Mouse (Mus musculus) midbrain, postnatal 0 days (tissue): ENCODE measurements around the gene C9orf72. TPM values are rescaled to one million over a fixed set of nuclear protein-coding genes. Genes with fewer than 3 reads are reported as not detected.
A peak's percentile ranks its signal among the peaks of the same experiment; 100 is the strongest.

ENCODE experiments used
- ATAC-seq: fragments of 200-750 bp; cut with Nextera tagmentation; 2 replicates; pipeline ENCODE4 v1.8.0; 2017; ENCODE audit warnings: moderate number of reproducible peaks, mild to moderate bottlenecking, moderate TSS enrichment, moderate library complexity; ENCODE audit not compliant: low FRiP score
- DNase-seq: peaks from one replicate; pipeline ENCODE4 v3.0.0-alpha.2; 2015; ENCODE audit warnings: low spot score
- H3K27ac ChIP-seq: fragments of 300-500 bp; sonication (generic); 2 replicates; pipeline ENCODE4 v1.5.1; 2014; ENCODE audit warnings: low read depth, mild to moderate bottlenecking, low read length, mixed read lengths
- H3K27me3 ChIP-seq: fragments of 300-500 bp; sonication (generic); 2 replicates; pipeline ENCODE4 v1.6.1; 2014; ENCODE audit warnings: low read length, control low read depth, mixed read lengths; ENCODE audit not compliant: insufficient read depth
- H3K36me3 ChIP-seq: fragments of 300-500 bp; sonication (generic); 2 replicates; pipeline ENCODE4 v1.6.1; 2014; ENCODE audit warnings: low read length, control low read depth, mixed read lengths; ENCODE audit not compliant: insufficient read depth
- H3K4me1 ChIP-seq: fragments of 300-500 bp; sonication (generic); 2 replicates; pipeline ENCODE4 v1.6.1; 2014; ENCODE audit warnings: mild to moderate bottlenecking, control low read depth, antibody characterized with exemption, low read length, mixed read lengths; ENCODE audit not compliant: insufficient read depth
- H3K4me2 ChIP-seq: fragments of 300-500 bp; sonication (generic); 2 replicates; pipeline ENCODE4 v1.6.1; 2014; ENCODE audit warnings: low read depth, mild to moderate bottlenecking, low read length, mixed read lengths; ENCODE audit not compliant: poor library complexity, severe bottlenecking
- H3K4me3 ChIP-seq: fragments of 300-500 bp; sonication (generic); 2 replicates; pipeline ENCODE4 v1.5.1; 2014; ENCODE audit warnings: low read depth, mild to moderate bottlenecking, low read length, moderate library complexity
- H3K9ac ChIP-seq: fragments of 300-500 bp; sonication (generic); replicated peaks from 2 replicates; pipeline ENCODE4 v1.6.1; 2014; ENCODE audit warnings: mild to moderate bottlenecking, low read length, moderate library complexity, mixed read lengths; ENCODE audit not compliant: poor library complexity, severe bottlenecking
- H3K9me3 ChIP-seq: fragments of 300-500 bp; sonication (generic); 2 replicates; pipeline ENCODE4 v1.6.1; 2016; ENCODE audit warnings: low read length, control low read depth
- CTCF ChIP-seq: IDR thresholded peaks from 2 replicates; pipeline ENCODE4 v1.5.1; 2016; ENCODE audit warnings: antibody characterized with exemption, mild to moderate bottlenecking
- WGBS: fragments of 180-500 bp; shearing (Covaris S2); extraction: QIAGEN DNeasy Blood & Tissue Kit; methylation state at CpG from one replicate; pipeline ENCODE4 v1.1.7; 2014; 5-methylcytosine and 5-hydroxymethylcytosine counted together
- polyA plus RNA-seq: library from polyadenylated mRNA; unstranded; fragments of >200 nt; fragmentation: Nextera tagmentation; extraction: Ambion mirVana; gene quantifications from 2 replicates; pipeline ENCODE4 v1.2.1, GENCODE M21; 2015
- total RNA-seq: library from RNA; depleted of rRNA; stranded (reverse); fragments of >200 nt; gene quantifications from 2 replicates; pipeline ENCODE4 v1.2.3, GENCODE M21; 2014

The C9orf72 gene
- total and polyA plus RNA-seq, 2 experiments from 2014 or later = 49.7 to 54.4 TPM

GRCm38 (mm10) chr4:35192725-35193124, 33.2 kb downstream of the C9orf72 start:
- no peaks in the 10 kb centered on the region for H3K4me1 ChIP-seq
- H3K9ac ChIP-seq = no peak overlapping the region
- DNase-seq = peak; percentile 71
- no peak for ATAC-seq
- peak; percentile 74 for TF ChIP-seq CTCF
- 38% methylated on average over 7 of the region's 7 CpGs for WGBS
- no peak overlapping the region for H3K4me3 ChIP-seq
- no peaks in the 10 kb centered on the region for H3K27me3 ChIP-seq
- H3K9me3 ChIP-seq = no peaks in the 10 kb centered on the region
- H3K4me2 ChIP-seq = no peak overlapping the region
- H3K27ac ChIP-seq = no peak overlapping the region
- peaks cover 15% of the 10 kb centered on the region; the same call in 1 of the 2 replicates for H3K36me3 ChIP-seq

GRCm38 (mm10) chr4:35189794-35190193, 36.2 kb downstream of the C9orf72 start:
- H3K36me3 ChIP-seq = peaks cover 11% of the 10 kb centered on the region; the same call in 1 of the 2 replicates
- 72% methylated on average over 5 of the region's 5 CpGs for WGBS
- ATAC-seq = no peak
- H3K9me3 ChIP-seq = no peaks in the 10 kb centered on the region
- H3K4me3 ChIP-seq = no peak overlapping the region
- no peak overlapping the region for H3K4me2 ChIP-seq
- H3K27ac ChIP-seq = no peak overlapping the region
- no peak for DNase-seq
- H3K27me3 ChIP-seq = no peaks in the 10 kb centered on the region
- no peak for TF ChIP-seq CTCF
- H3K9ac ChIP-seq = no peak overlapping the region
- no peaks in the 10 kb centered on the region for H3K4me1 ChIP-seq

- ATAC-seq (no peak), DNase-seq (no peak)
- no peak for TF ChIP-seq CTCF
- Histone ChIP-seq H3K36me3 (peaks cover 3% of the 10 kb centered on the region; the same call in 1 of the 2 replicates), H3K4me3 (no peak overlapping the region), H3K4me2 (no peak overlapping the region), H3K9me3 (no peaks in the 10 kb centered on the region), H3K9ac (no peak overlapping the region), H3K27ac (no peak overlapping the region), H3K27me3 (no peaks in the 10 kb centered on the region), H3K4me1 (no peaks in the 10 kb centered on the region)
- 94% methylated on average over 8 of the region's 8 CpGs for WGBS
These were observed 38.2 kb downstream of the C9orf72 start for GRCm38 (mm10) chr4:35187617-35188326.

DNA sequence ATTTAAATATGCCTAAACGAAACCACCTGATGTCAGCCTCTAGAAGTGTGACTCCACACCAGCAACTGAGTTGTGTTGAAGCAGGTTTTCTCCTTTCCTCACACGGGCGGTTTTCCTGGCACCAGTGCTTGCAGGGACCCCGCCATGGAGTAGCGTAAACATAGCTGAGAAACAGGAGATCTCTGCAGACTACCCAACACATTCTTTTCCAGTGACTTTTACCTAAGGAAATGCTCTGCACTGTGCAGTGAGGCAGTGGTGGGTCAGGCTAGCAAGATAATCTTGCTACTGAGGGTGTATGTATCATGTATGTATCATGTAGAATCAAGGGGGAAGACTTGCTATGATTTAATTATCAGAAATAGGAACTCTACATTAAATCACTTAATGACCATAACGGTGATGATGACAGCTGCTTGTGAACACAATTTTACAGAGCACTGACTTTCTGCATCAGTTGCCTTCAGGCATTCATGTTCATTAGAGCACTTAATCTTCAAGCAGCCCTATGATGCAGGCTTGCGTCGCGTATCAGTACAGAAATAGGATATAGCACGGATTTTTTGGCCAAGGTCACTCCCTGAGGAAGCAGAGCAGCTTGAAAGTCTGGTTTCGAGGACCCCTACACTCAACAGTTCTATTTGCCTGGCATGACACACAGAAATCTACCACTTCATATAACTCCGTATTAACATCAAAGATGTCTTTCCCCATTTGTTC, 47.9 kb downstream of the C9orf72 start:
- Histone ChIP-seq H3K27ac (no peak overlapping the region), H3K9me3 (no peaks in the 10 kb centered on the region), H3K27me3 (no peaks in the 10 kb centered on the region), H3K4me1 (no peaks in the 10 kb centered on the region), H3K9ac (no peak overlapping the region), H3K4me2 (no peak overlapping the region), H3K4me3 (no peak overlapping the region), H3K36me3 (no peaks in the 10 kb centered on the region)
- 61% methylated on average over 12 of the region's 12 CpGs for WGBS
- ATAC-seq (no peak), DNase-seq (no peak)
- no peak for TF ChIP-seq CTCF

- Histone ChIP-seq H3K4me1 (no peaks in the 10 kb centered on the region), H3K4me2 (no peak overlapping the region), H3K36me3 (no peaks in the 10 kb centered on the region), H3K9me3 (no peaks in the 10 kb centered on the region), H3K9ac (no peak overlapping the region), H3K27ac (no peak overlapping the region), H3K27me3 (no peaks in the 10 kb centered on the region), H3K4me3 (no peak overlapping the region)
- WGBS = 85% methylated on average over 2 of the region's 2 CpGs
- no peak for DNase-seq
- ATAC-seq = no peak
- TF ChIP-seq CTCF = no peak
These were observed 50.4 kb downstream of the C9orf72 start for GRCm38 (mm10) chr4:35175566-35175965.

DNA sequence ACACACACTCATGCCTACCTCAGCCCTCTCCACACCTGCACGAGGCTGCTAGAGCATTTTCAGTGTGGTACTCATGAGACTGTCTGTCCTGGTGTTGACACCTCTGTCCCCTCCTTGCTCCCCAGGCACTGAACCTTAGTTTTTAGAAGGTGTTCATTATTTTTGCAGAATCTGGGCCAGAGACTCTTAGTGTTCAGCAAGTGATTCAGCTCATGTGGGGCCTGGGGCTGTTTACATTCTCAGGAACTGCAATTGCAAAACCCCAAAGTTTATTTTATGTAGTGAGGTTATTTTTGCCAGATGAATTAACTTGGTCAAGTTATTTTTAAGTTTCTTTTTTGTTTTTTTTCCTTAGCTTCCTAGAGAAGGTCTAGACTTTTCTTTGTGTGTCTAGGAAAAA, 52.4 kb downstream of the C9orf72 start:
- 78% methylated on average over 1 of the region's 1 CpGs for WGBS

More for the DNA sequence above, 52.4 kb downstream of the C9orf72 start:
- DNase-seq (no peak), ATAC-seq (no peak)
- no peak overlapping the region for H3K4me3 ChIP-seq
- no peak overlapping the region for H3K27ac ChIP-seq
- no peaks in the 10 kb centered on the region for H3K36me3 ChIP-seq
- no peaks in the 10 kb centered on the region for H3K9me3 ChIP-seq
- no peak overlapping the region for H3K4me2 ChIP-seq
- H3K4me1 ChIP-seq = no peaks in the 10 kb centered on the region
- no peak for TF ChIP-seq CTCF
- H3K9ac ChIP-seq = no peak overlapping the region
- no peaks in the 10 kb centered on the region for H3K27me3 ChIP-seq
